Mouse (Mus musculus): ENCODE results near the gene Vcl. TPM values are rescaled to one million over a fixed set of nuclear protein-coding genes. Genes with fewer than 3 reads are reported as not detected.

Gene Vcl
- total and polyA plus RNA-seq, 3 experiments, result 2.1 to 4.6 (median 4.5) TPM

GRCm38 (mm10) chr14:21020435-21020834, 91.2 kb downstream of the Vcl start:
- Histone ChIP-seq H3K27me3 (replicated peaks) (no peaks in the 10 kb centered on the region), H3K4me1 (ENCODE audit: control insufficient read depth in 1 of 2, insufficient read depth in 2 of 2) (no peaks in the 10 kb centered on the region), H3K36me3 (replicated peaks in 1 of 2; ENCODE audit: control insufficient read depth in 1 of 2, insufficient read depth in 1 of 2, low read length in 1 of 2) (peaks cover 0 to 6% of the 10 kb centered on the region in 2 experiments), H3K79me2 (replicated peaks; ENCODE audit: control insufficient read depth, extremely low read depth, insufficient read depth, poor library complexity, severe bottlenecking) (no peaks in the 10 kb centered on the region), H3K9ac (ENCODE audit: insufficient read depth, low read depth) (no peak overlapping the region), H3K27ac (ENCODE audit: insufficient read depth, low read depth) (no peak overlapping the region), H3K4me2 (ENCODE audit: insufficient read depth, low read depth, poor library complexity, severe bottlenecking) (no peak overlapping the region), H3K4me3 (replicated peaks in 1 of 3; ENCODE audit: low read depth in 2 of 3, low read length in 2 of 3, poor library complexity in 1 of 3) (no peak overlapping the region), H3K9me3 (replicated peaks; ENCODE audit: low read length) (no peaks in the 10 kb centered on the region)
- no peak for DNase-seq (ENCODE audit: extremely low read depth)
- dilution Hi-C loops (cut with MboI; ENCODE audit: extremely low pct_ligation_motif_present, extremely low pct_unique_long_range_greater_than_20kb, low sequenced_read_pairs), result no loop called here
- in situ Hi-C loops (cut with MboI; ENCODE audit: low pct_ligation_motif_present, low pct_unique_long_range_greater_than_20kb, low sequenced_read_pairs), result loop anchor here (25.0 kb wide), 1 partner anchor 233 kb away; the partner anchor contains the start of gene Camk2g
- TF ChIP-seq TBP (conservative IDR thresholded peaks at IDR 0.05; ENCODE audit: low read depth, low read length), result no peak
- no peak for TF ChIP-seq POLR2AphosphoS2 (IDR thresholded peaks at IDR 0.05; ENCODE audit: low read depth, low read length)
- no peak for TF ChIP-seq NELFE (IDR thresholded peaks at IDR 0.05; ENCODE audit: low read depth, low read length)
- TF ChIP-seq MAZ (IDR thresholded peaks at IDR 0.05; ENCODE audit: low read depth, low read length), result no peak
- no peak for TF ChIP-seq JUND (conservative IDR thresholded peaks at IDR 0.05; ENCODE audit: low read depth, low read length)
- no peak for TF ChIP-seq MAX (IDR thresholded peaks at IDR 0.05; ENCODE audit: low read length)
- TF ChIP-seq ELF1 (IDR thresholded peaks at IDR 0.05; ENCODE audit: low read depth, low read length), result no peak
- TF ChIP-seq CHD1 (IDR thresholded peaks at IDR 0.05; ENCODE audit: low read depth, low read length), result no peak
- TF ChIP-seq ETS1 (conservative IDR thresholded peaks at IDR 0.05; ENCODE audit: low read depth, low read length), result no peak
- TF ChIP-seq JUN (IDR thresholded peaks at IDR 0.05; ENCODE audit: insufficient read depth, low read depth, low read length), result no peak
- no peak for TF ChIP-seq KAT2A (IDR thresholded peaks at IDR 0.05; ENCODE audit: insufficient replicate concordance, low read length)
- no peak for TF ChIP-seq TCF12 (IDR thresholded peaks at IDR 0.05; ENCODE audit: low read depth, low read length)
- no peak for TF ChIP-seq RAD21 (IDR thresholded peaks at IDR 0.05; ENCODE audit: low read depth, low read length)
- TF ChIP-seq UBTF (IDR thresholded peaks at IDR 0.05; ENCODE audit: low read depth, low read length), result no peak
- TF ChIP-seq ZMIZ1 (IDR thresholded peaks at IDR 0.05; ENCODE audit: low read depth, low read length), result no peak
- TF ChIP-seq ZC3H11A (IDR thresholded peaks at IDR 0.05; ENCODE audit: low read depth, low read length), result no peak
- TF ChIP-seq MYC (IDR thresholded peaks at IDR 0.05; ENCODE audit: low read depth, low read length), result no peak

- no peak overlapping the region for H3K4me2 ChIP-seq (ENCODE audit: insufficient read depth, low read depth, poor library complexity, severe bottlenecking)
- TF ChIP-seq CTCF (conservative IDR thresholded peaks at IDR 0.05 in 1 of 2, IDR thresholded peaks at IDR 0.05 in 1 of 2; ENCODE audit: low read depth in 2 of 2, low read length in 2 of 2) (no peak), JUN (IDR thresholded peaks at IDR 0.05; ENCODE audit: insufficient read depth, low read depth, low read length) (no peak), MAFK (IDR thresholded peaks at IDR 0.05; ENCODE audit: insufficient replicate concordance, low read length) (no peak), ZKSCAN1 (IDR thresholded peaks at IDR 0.05; ENCODE audit: borderline replicate concordance, low read depth, low read length) (no peak), POLR2AphosphoS2 (IDR thresholded peaks at IDR 0.05; ENCODE audit: low read depth, low read length) (no peak), ZC3H11A (IDR thresholded peaks at IDR 0.05; ENCODE audit: low read depth, low read length) (no peak), PAX5 (IDR thresholded peaks at IDR 0.05; ENCODE audit: low read length) (no peak), IRF4 (IDR thresholded peaks at IDR 0.05; ENCODE audit: low read depth, low read length) (no peak), CHD1 (IDR thresholded peaks at IDR 0.05; ENCODE audit: low read depth, low read length) (no peak), MAZ (IDR thresholded peaks at IDR 0.05; ENCODE audit: low read depth, low read length) (no peak), MXI1 (IDR thresholded peaks at IDR 0.05; ENCODE audit: low read depth, low read length) (no peak), ZMIZ1 (IDR thresholded peaks at IDR 0.05; ENCODE audit: low read depth, low read length) (no peak), RCOR1 (conservative IDR thresholded peaks at IDR 0.05; ENCODE audit: low read depth, low read length) (no peak), NRF1 (IDR thresholded peaks at IDR 0.05; ENCODE audit: low read depth, low read length) (no peak), MEF2A (IDR thresholded peaks at IDR 0.05; ENCODE audit: borderline replicate concordance, low read depth, low read length) (no peak), NELFE (IDR thresholded peaks at IDR 0.05; ENCODE audit: low read depth, low read length) (no peak), POLR2A (IDR thresholded peaks at IDR 0.05; ENCODE audit: low read depth, low read length) (no peak)
- H3K9ac ChIP-seq (ENCODE audit: insufficient read depth, low read depth), result no peak overlapping the region
- H3K4me3 ChIP-seq (replicated peaks in 1 of 3; ENCODE audit: low read depth in 2 of 3, low read length in 2 of 3, poor library complexity in 1 of 3), result no peak overlapping the region
- peaks cover 0 to 9% of the 10 kb centered on the region in 2 experiments; a peak in 2 of 4 replicates for H3K4me1 ChIP-seq (ENCODE audit: control insufficient read depth in 1 of 2, insufficient read depth in 2 of 2)
- dilution Hi-C loops (cut with MboI; ENCODE audit: extremely low pct_ligation_motif_present, extremely low pct_unique_long_range_greater_than_20kb, low sequenced_read_pairs), result no loop called here
- H3K27me3 ChIP-seq (replicated peaks), result no peaks in the 10 kb centered on the region
- no peaks in the 10 kb centered on the region for H3K9me3 ChIP-seq (replicated peaks; ENCODE audit: low read length)
- H3K27ac ChIP-seq (ENCODE audit: insufficient read depth, low read depth), result no peak overlapping the region
- DNase-seq (ENCODE audit: extremely low read depth), result no peak
- H3K36me3 ChIP-seq (replicated peaks in 1 of 2; ENCODE audit: control insufficient read depth in 1 of 2, insufficient read depth in 1 of 2, low read length in 1 of 2), result peaks cover 9 to 50% of the 10 kb centered on the region in 2 experiments
- in situ Hi-C loops (cut with MboI; ENCODE audit: low pct_ligation_motif_present, low pct_unique_long_range_greater_than_20kb, low sequenced_read_pairs), result no loop called here
- H3K79me2 ChIP-seq (replicated peaks; ENCODE audit: control insufficient read depth, extremely low read depth, insufficient read depth, poor library complexity, severe bottlenecking), result no peaks in the 10 kb centered on the region
These were observed 98.3 kb downstream of the Vcl start for GRCm38 (mm10) chr14:21027542-21027941.

Data from CH12.LX (cell line).